28 mouse cellular contexts compared by ENCODE assay signal in genomic region chr2:75907142-75907541, GRCm38 (mm10). TPM values are rescaled to one million over a fixed set of nuclear protein-coding genes. Genes with fewer than 3 reads are reported as not detected.
A peak's percentile ranks its signal among the peaks of the same experiment; 100 is the strongest.
DNase-seq lines count a peak whose midpoint lies in the region; ATAC-seq and TF ChIP-seq lines count a peak whose summit lies in the region.
"Had no signal": no experiment of that assay in that cellular context is flagged by ENCODE, and none has a peak within 500 bp of the region (broad histone marks: within the 10 kb centered on the region; RNA-seq: fewer than 3 reads in every experiment).

No protein-coding gene starts in this region.

- no peak overlapping the region for H3K9ac ChIP-seq in hindbrain, embryonic 14.5 days
- H3K9ac ChIP-seq: embryonic facial prominence, embryonic 13.5 days; embryonic facial prominence, embryonic 15.5 days; forebrain, embryonic 12.5 days had no signal

- no peak overlapping the region for H3K4me3 ChIP-seq in thymus, adult 2 months (ENCODE audit: control insufficient read depth, insufficient read depth, low read length)
- no peak overlapping the region for H3K4me3 ChIP-seq in hindbrain, embryonic 14.5 days (replicated peaks; ENCODE audit: low read length)
- H3K4me3 ChIP-seq: embryonic facial prominence, embryonic 13.5 days; embryonic facial prominence, embryonic 15.5 days; erythroblast, embryonic 14.5 days; forebrain, embryonic 10.5 days; forebrain, embryonic 12.5 days had no signal

- intact Hi-C loops in heart, postnatal 36 days (cut with DNase I), result no loop called here

- peaks cover 3% of the 10 kb centered on the region for H3K4me1 ChIP-seq in thymus, adult 2 months (replicated peaks; ENCODE audit: control insufficient read depth, insufficient read depth, low read length)
- H3K4me1 ChIP-seq in hindbrain, embryonic 14.5 days (replicated peaks; ENCODE audit: control insufficient read depth, insufficient read depth, low read length), result no peaks in the 10 kb centered on the region
- H3K4me1 ChIP-seq: embryonic facial prominence, embryonic 13.5 days; embryonic facial prominence, embryonic 15.5 days; forebrain, embryonic 10.5 days; forebrain, embryonic 12.5 days had no signal

- WGBS in thymus, adult 2 months, result 49% methylated on average over 1 of the region's 1 CpGs
- 98% methylated on average over 1 of the region's 1 CpGs for WGBS in hindbrain, embryonic 14.5 days

- no peak for TF ChIP-seq POLR2A in thymus, adult 2 months (IDR thresholded peaks at IDR 0.05; ENCODE audit: control insufficient read depth, extremely low read depth, insufficient read depth, low read length, poor library complexity)

- no peak overlapping the region for H3K4me2 ChIP-seq in hindbrain, embryonic 14.5 days (replicated peaks)
- H3K4me2 ChIP-seq: embryonic facial prominence, embryonic 13.5 days; embryonic facial prominence, embryonic 15.5 days; forebrain, embryonic 12.5 days had no signal

- no peaks in the 10 kb centered on the region for H3K9me3 ChIP-seq in hindbrain, embryonic 14.5 days (ENCODE audit: control insufficient read depth, low read length)
- H3K9me3 ChIP-seq: embryonic facial prominence, embryonic 13.5 days; embryonic facial prominence, embryonic 15.5 days; forebrain, embryonic 10.5 days; forebrain, embryonic 12.5 days; G1E had no signal

- H3K27me3 ChIP-seq in thymus, adult 2 months (ENCODE audit: control insufficient read depth, insufficient read depth, low read length), result no peaks in the 10 kb centered on the region
- no peaks in the 10 kb centered on the region for H3K27me3 ChIP-seq in hindbrain, embryonic 14.5 days (ENCODE audit: control insufficient read depth, insufficient read depth, low read length)
- H3K27me3 ChIP-seq: CH12.LX; embryonic facial prominence, embryonic 13.5 days; embryonic facial prominence, embryonic 15.5 days; forebrain, embryonic 12.5 days; Patski had no signal

- peaks cover 29% of the 10 kb centered on the region for H3K36me3 ChIP-seq in thymus, adult 2 months (ENCODE audit: control insufficient read depth, insufficient read depth, low read length)
- H3K36me3 ChIP-seq in hindbrain, embryonic 14.5 days (replicated peaks; ENCODE audit: control insufficient read depth, insufficient read depth), result peaks cover 23% of the 10 kb centered on the region

- DNase-seq in thymus, adult 2 months, result no peak
- DNase-seq in thymus, postnatal 10 days (ENCODE audit: low spot score in 2 of 2), result no peak
- DNase-seq in hindbrain, embryonic 14.5 days (ENCODE audit: low spot score), result no peak
- DNase-seq in right cerebral cortex, postnatal 25 days, result no peak
- no peak for DNase-seq in heart, postnatal 36 days
- DNase-seq: adrenal gland, adult 2 months; adrenal gland, postnatal 14 days; adrenal gland, postnatal 36 days; B cell, adult 2 months; cerebellum, adult 11 months; cerebellum, adult 18-20 months; cerebellum, adult 8-10 months; cerebellum, adult 9-11 months; cerebellum, postnatal 14 days; cerebellum, postnatal 36 days; embryo, embryonic 11 days had no signal

- peak; percentile 78 for ATAC-seq in activated CD4-positive, CD25-positive, alpha-beta regulatory T cell, adult 4 months
- peak; percentile 79 for ATAC-seq in inflammation-experienced regulatory T-cells, adult 6 months
- ATAC-seq in hindbrain, embryonic 14.5 days (ENCODE audit: low FRiP score), result no peak
- ATAC-seq: forebrain, embryonic 14.5 days; forebrain, embryonic 16.5 days; Patski had no signal

- peak overlapping the region; percentile 51; the same call in 1 of the 2 replicates for H3K27ac ChIP-seq in thymus, adult 2 months (ENCODE audit: control insufficient read depth, insufficient read depth, low read length)
- H3K27ac ChIP-seq in hindbrain, embryonic 14.5 days, result no peak overlapping the region
- H3K27ac ChIP-seq: embryonic facial prominence, embryonic 13.5 days; embryonic facial prominence, embryonic 15.5 days; forebrain, embryonic 10.5 days; forebrain, embryonic 12.5 days had no signal

- no peak for TF ChIP-seq CTCF in thymus, adult 2 months (IDR thresholded peaks at IDR 0.05; ENCODE audit: borderline replicate concordance, control insufficient read depth, extremely low read depth, insufficient read depth, low read length, poor library complexity)

RNA-seq across cellular contexts. Expression of gene Ttc30b, which starts 31.2 kb away (rescaled TPM):
- polyA plus RNA-seq in thymus, adult 2 months (2012; rRNA removed), result 3.9 and 4.4 TPM in 2 replicates
- 1 to 10 TPM in 1 of 2 experiments, under 1 TPM in 1; 0.52 to 1.5 TPM for polyA plus RNA-seq in activated CD4-positive, CD25-positive, alpha-beta regulatory T cell, adult 4 months (2017; shearing (Covaris generic))
- polyA plus RNA-seq in inflammation-experienced regulatory T-cells, adult 6 months (2017; shearing (Covaris generic)), result 1 to 10 TPM in 2 of 3 experiments, under 1 TPM in 1; 0.74 to 2.6 (median 1.7) TPM
- polyA plus RNA-seq in hindbrain, embryonic 14.5 days (2014; fragmentation: Nextera tagmentation; extraction: Ambion mirVana), result 22.7 and 23.6 TPM in 2 replicates
- 10 to 100 TPM; 16.2 to 20.1 TPM for total RNA-seq in heart, postnatal 36 days (2021)
- polyA plus RNA-seq: erythroblast, embryonic 14.5 days had no signal
